Mouse (Mus musculus): ENCODE data around the gene Noxo1. TPM values are rescaled to one million over a fixed set of nuclear protein-coding genes. Genes with fewer than 3 reads are reported as not detected.
A peak's percentile ranks its signal among the peaks of the same experiment; 100 is the strongest.

The Noxo1 gene
- polyA plus RNA-seq, 2 experiments = 0.25 to 0.97 TPM

- H3K27me3 ChIP-seq (ENCODE audit: control insufficient read depth, insufficient read depth, low read length) = no peaks in the 10 kb centered on the region
- TF ChIP-seq CTCF (IDR thresholded peaks at IDR 0.05; ENCODE audit: low read depth) = no peak
- TF ChIP-seq EP300 (IDR thresholded peaks at IDR 0.05; ENCODE audit: low read depth) = no peak
- peak overlapping the region; percentile 92 for H3K4me2 ChIP-seq (ENCODE audit: low read depth)
- peak overlapping the region; percentile 84 for H3K27ac ChIP-seq
- DNase-seq (ENCODE audit: low read depth in 3 of 3, low spot score in 3 of 3) = no peak
- H3K4me1 ChIP-seq (replicated peaks; ENCODE audit: control insufficient read depth in 2 of 2, insufficient read depth in 2 of 2, low read length in 1 of 2) = peaks cover 16 to 23% of the 10 kb centered on the region in 2 experiments
- under 1% methylated on average over 12 of the region's 12 CpGs for WGBS (ENCODE audit: insufficient replicate concordance)
- peak overlapping the region; percentile 96 for H3K9ac ChIP-seq (replicated peaks)
- peaks cover 19% of the 10 kb centered on the region for H3K36me3 ChIP-seq (replicated peaks; ENCODE audit: control insufficient read depth, insufficient read depth, low read depth)
- ATAC-seq (ENCODE audit: insufficient read depth) = no peak
- H3K4me3 ChIP-seq (ENCODE audit: insufficient read depth in 1 of 2, low read depth in 2 of 2, low read length in 2 of 2) = peak overlapping the region; percentile 85 to 96
- H3K9me3 ChIP-seq (ENCODE audit: control insufficient read depth, low read length) = no peaks in the 10 kb centered on the region
Observed at GRCm38 (mm10) chr17:24723122-24723880, 27.3 kb downstream of the Noxo1 start.

- under 1% methylated on average over 15 of the region's 15 CpGs for WGBS (ENCODE audit: insufficient replicate concordance)
- peak overlapping the region; percentile 92 for H3K4me2 ChIP-seq (ENCODE audit: low read depth)
- peaks cover 19% of the 10 kb centered on the region for H3K36me3 ChIP-seq (replicated peaks; ENCODE audit: control insufficient read depth, insufficient read depth, low read depth)
- TF ChIP-seq EP300 (IDR thresholded peaks at IDR 0.05; ENCODE audit: low read depth) (no peak), CTCF (IDR thresholded peaks at IDR 0.05; ENCODE audit: low read depth) (no peak)
- peak overlapping the region; percentile 96 for H3K9ac ChIP-seq (replicated peaks)
- ATAC-seq (ENCODE audit: insufficient read depth) (peak; percentile 58), DNase-seq (ENCODE audit: low read depth in 3 of 3, low spot score in 3 of 3) (no peak)
- peaks cover 16 to 19% of the 10 kb centered on the region in 2 experiments for H3K4me1 ChIP-seq (replicated peaks; ENCODE audit: control insufficient read depth in 2 of 2, insufficient read depth in 2 of 2, low read length in 1 of 2)
- no peaks in the 10 kb centered on the region for H3K27me3 ChIP-seq (ENCODE audit: control insufficient read depth, insufficient read depth, low read length)
- H3K27ac ChIP-seq = peak overlapping the region; percentile 84
- H3K4me3 ChIP-seq (ENCODE audit: insufficient read depth in 1 of 2, low read depth in 2 of 2, low read length in 2 of 2) = peak overlapping the region; percentile 85 to 96
- H3K9me3 ChIP-seq (ENCODE audit: control insufficient read depth, low read length) = no peaks in the 10 kb centered on the region
Observed at GRCm38 (mm10) chr17:24723881-24724180, 27.8 kb downstream of the Noxo1 start.

DNA sequence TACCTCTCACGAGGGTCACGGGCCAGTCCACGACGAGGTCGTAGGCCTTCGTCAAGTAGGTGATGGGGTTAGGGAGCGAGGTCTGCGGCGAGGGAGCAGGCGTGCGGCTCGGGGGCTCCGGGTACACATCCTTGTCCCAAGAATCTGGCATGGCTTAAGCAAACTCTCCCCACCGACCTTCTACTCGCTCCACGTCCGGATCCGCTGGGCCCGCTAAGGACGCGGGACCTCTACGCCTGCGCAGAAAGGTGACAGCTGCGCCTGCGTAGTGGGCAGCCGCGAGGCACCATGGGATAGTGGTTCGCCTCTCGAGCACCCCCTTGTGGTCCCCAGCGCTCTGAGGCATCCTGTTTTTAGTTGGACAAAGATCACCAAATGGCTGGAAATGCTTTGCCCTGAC, 28.1 kb downstream of the Noxo1 start, which contains the start of gene Ndufb10:
Gene Ndufb10 (minus strand): TSS at position 295 of the 400 bp plus-strand sequence.
- Histone ChIP-seq H3K9ac (replicated peaks) (peak within 1 kb of the TSS; percentile 96), H3K27ac (peak within 1 kb of the TSS; percentile 84), H3K9me3 (ENCODE audit: control insufficient read depth, low read length) (no peaks in the 10 kb centered on the region), H3K4me3 (ENCODE audit: insufficient read depth in 1 of 2, low read depth in 2 of 2, low read length in 2 of 2) (peak within 1 kb of the TSS; percentile 85 to 96), H3K27me3 (ENCODE audit: control insufficient read depth, insufficient read depth, low read length) (no peaks in the 10 kb centered on the region), H3K36me3 (replicated peaks; ENCODE audit: control insufficient read depth, insufficient read depth, low read depth) (peaks cover 19% of the 10 kb centered on the region), H3K4me2 (ENCODE audit: low read depth) (peak within 1 kb of the TSS; percentile 92), H3K4me1 (replicated peaks; ENCODE audit: control insufficient read depth in 2 of 2, insufficient read depth in 2 of 2, low read length in 1 of 2) (peaks cover 16 to 18% of the 10 kb centered on the region in 2 experiments)
- 0% methylated on average over 30 of the region's 30 CpGs for WGBS (ENCODE audit: insufficient replicate concordance)
- DNase-seq (ENCODE audit: low read depth in 3 of 3, low spot score in 3 of 3) (peak; percentile 85 to 88 (median 87)), ATAC-seq (ENCODE audit: insufficient read depth) (peak; percentile 72)
- no peak for TF ChIP-seq EP300 (IDR thresholded peaks at IDR 0.05; ENCODE audit: low read depth)
- peak; percentile 100 for TF ChIP-seq CTCF (IDR thresholded peaks at IDR 0.05; ENCODE audit: low read depth)

DNA sequence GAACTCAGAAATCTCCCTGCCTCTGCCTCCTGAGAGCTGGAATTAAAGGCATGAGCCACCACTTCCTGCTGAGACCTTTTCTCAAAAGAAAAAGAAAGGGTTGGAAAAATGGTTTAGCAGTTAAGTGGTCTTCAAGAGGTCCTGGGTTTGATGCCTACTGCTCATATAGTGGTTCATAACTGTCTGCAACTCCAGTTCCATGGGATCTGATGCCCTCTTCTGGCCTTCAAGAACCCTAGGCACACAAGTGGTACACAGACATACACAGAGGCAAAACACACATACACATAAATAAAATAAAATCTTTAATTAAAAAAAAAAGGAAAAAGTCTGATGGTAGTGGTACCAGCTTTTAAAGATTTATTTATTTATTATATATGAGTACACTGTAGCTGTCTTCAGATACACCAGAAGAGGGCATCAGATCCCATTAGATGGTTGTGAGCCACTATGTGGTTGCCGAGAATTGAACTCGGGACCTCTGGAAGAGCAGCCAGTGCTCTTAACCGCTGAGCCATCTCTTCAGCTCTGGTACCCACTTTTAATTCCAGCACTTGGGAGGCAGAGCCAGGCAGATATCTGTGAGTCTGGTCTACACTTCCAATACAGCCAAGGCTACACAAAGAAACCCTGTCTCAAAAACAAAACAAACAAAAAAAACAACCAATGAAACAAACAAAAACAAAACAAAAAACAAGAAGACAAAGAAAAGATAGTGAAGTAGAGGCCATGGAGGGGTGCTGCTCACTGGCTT, 29.8 kb downstream of the Noxo1 start:
- no peak overlapping the region for H3K4me2 ChIP-seq (ENCODE audit: low read depth)
- no peak overlapping the region for H3K27ac ChIP-seq
- ATAC-seq (ENCODE audit: insufficient read depth) (no peak), DNase-seq (ENCODE audit: low read depth in 3 of 3, low spot score in 3 of 3) (no peak)
- whole genome bisulfite sequencing (ENCODE audit: insufficient replicate concordance) = 46% methylated on average over 3 of the region's 3 CpGs
- H3K9ac ChIP-seq (replicated peaks) = no peak overlapping the region
- H3K4me3 ChIP-seq (ENCODE audit: insufficient read depth in 1 of 2, low read depth in 2 of 2, low read length in 2 of 2) = no peak overlapping the region
- no peaks in the 10 kb centered on the region for H3K9me3 ChIP-seq (ENCODE audit: control insufficient read depth, low read length)
- peaks cover 13 to 18% of the 10 kb centered on the region in 2 experiments for H3K4me1 ChIP-seq (replicated peaks; ENCODE audit: control insufficient read depth in 2 of 2, insufficient read depth in 2 of 2, low read length in 1 of 2)
- no peak for TF ChIP-seq CTCF (IDR thresholded peaks at IDR 0.05; ENCODE audit: low read depth)
- TF ChIP-seq EP300 (IDR thresholded peaks at IDR 0.05; ENCODE audit: low read depth) = no peak
- peaks cover 16% of the 10 kb centered on the region for H3K36me3 ChIP-seq (replicated peaks; ENCODE audit: control insufficient read depth, insufficient read depth, low read depth)
- no peaks in the 10 kb centered on the region for H3K27me3 ChIP-seq (ENCODE audit: control insufficient read depth, insufficient read depth, low read length)

- H3K27ac ChIP-seq = no peak within 1 kb of the TSS
- ATAC-seq (ENCODE audit: insufficient read depth) = no peak
- H3K4me2 ChIP-seq (ENCODE audit: low read depth) = no peak within 1 kb of the TSS
- TF ChIP-seq EP300 (IDR thresholded peaks at IDR 0.05; ENCODE audit: low read depth) = no peak
- TF ChIP-seq CTCF (IDR thresholded peaks at IDR 0.05; ENCODE audit: low read depth) = no peak
- peaks cover under 1% of the 10 kb centered on the region; the same call in 1 of the 2 replicates for H3K36me3 ChIP-seq (replicated peaks; ENCODE audit: control insufficient read depth, insufficient read depth, low read depth)
- H3K27me3 ChIP-seq (ENCODE audit: control insufficient read depth, insufficient read depth, low read length) = no peaks in the 10 kb centered on the region
- H3K9ac ChIP-seq (replicated peaks) = no peak within 1 kb of the TSS
- no peaks in the 10 kb centered on the region for H3K9me3 ChIP-seq (ENCODE audit: control insufficient read depth, low read length)
- no peak within 1 kb of the TSS for H3K4me3 ChIP-seq (ENCODE audit: insufficient read depth in 1 of 2, low read depth in 2 of 2, low read length in 2 of 2)
- H3K4me1 ChIP-seq (replicated peaks; ENCODE audit: control insufficient read depth in 2 of 2, insufficient read depth in 2 of 2, low read length in 1 of 2) = peaks cover 7% of the 10 kb centered on the region in 2 experiments
- WGBS (ENCODE audit: insufficient replicate concordance) = 61% methylated on average over 2 of the region's 2 CpGs
- DNase-seq (ENCODE audit: low read depth in 3 of 3, low spot score in 3 of 3) = no peak
Observed at GRCm38 (mm10) chr17:24727618-24728017, 31.6 kb downstream of the Noxo1 start, which contains the start of gene Rpl3l. Gene Rpl3l (plus strand): TSS chr17:24727820.
